Mouse (Mus musculus): ENCODE results near the gene Coq2. TPM values are rescaled to one million over a fixed set of nuclear protein-coding genes. Genes with fewer than 3 reads are reported as not detected.

Gene Coq2
- total RNA-seq (2014; rRNA removed) (79.9 and 97.5 TPM in 2 replicates), polyA plus RNA-seq (2015; fragmentation: Nextera tagmentation; extraction: Ambion mirVana) (61.6 and 65.2 TPM in 2 replicates)

- TF ChIP-seq CTCF (IDR thresholded peaks at IDR 0.05; ENCODE audit: low read depth) = peak; percentile 83
- H3K36me3 ChIP-seq (ENCODE audit: insufficient read depth, low read length) = no peaks in the 10 kb centered on the region
- ATAC-seq (peak; percentile 34; the same call in 1 of the 2 replicates), DNase-seq (ENCODE audit: low spot score) (peak; percentile 88)
- 10% methylated on average over 17 of the region's 17 CpGs for WGBS
- peak within 1 kb of the TSS; percentile 78 for H3K4me3 ChIP-seq (ENCODE audit: low read length)
- H3K4me1 ChIP-seq (ENCODE audit: insufficient read depth, low read length) = no peaks in the 10 kb centered on the region
- peak within 1 kb of the TSS; percentile 93 for H3K9ac ChIP-seq (replicated peaks; ENCODE audit: low read length)
- H3K27ac ChIP-seq = peak within 1 kb of the TSS; percentile 78
- no peaks in the 10 kb centered on the region for H3K9me3 ChIP-seq (ENCODE audit: low read length)
- no peaks in the 10 kb centered on the region for H3K27me3 ChIP-seq (ENCODE audit: insufficient read depth, low read length)
- peak within 1 kb of the TSS; percentile 78 for H3K4me2 ChIP-seq (ENCODE audit: low read depth, low read length)
These were observed at the start of gene Coq2 for GRCm38 (mm10) chr5:100674711-100675376. Gene Coq2, minus strand, starts transcription at chr5:100675140.

- H3K9ac ChIP-seq (replicated peaks; ENCODE audit: low read length) = peak within 1 kb of the TSS; percentile 44
- 0 out of 2 replicates have a peak, but pooled peaks cover 5% of the 10 kb centered on the region for H3K4me1 ChIP-seq (ENCODE audit: insufficient read depth, low read length)
- no peak for TF ChIP-seq CTCF (IDR thresholded peaks at IDR 0.05; ENCODE audit: low read depth)
- H3K36me3 ChIP-seq (ENCODE audit: insufficient read depth, low read length) = no peaks in the 10 kb centered on the region
- no peak within 1 kb of the TSS for H3K27ac ChIP-seq
- ATAC-seq (peak; percentile 69), DNase-seq (ENCODE audit: low spot score) (peak; percentile 11)
- peak within 1 kb of the TSS; percentile 45 for H3K4me3 ChIP-seq (ENCODE audit: low read length)
- H3K9me3 ChIP-seq (ENCODE audit: low read length) = no peaks in the 10 kb centered on the region
- whole genome bisulfite sequencing = under 1% methylated on average over 51 of the region's 56 CpGs
- peak within 1 kb of the TSS; percentile 96 for H3K4me2 ChIP-seq (ENCODE audit: low read depth, low read length)
- peaks cover 6% of the 10 kb centered on the region; the same call in 1 of the 2 replicates for H3K27me3 ChIP-seq (ENCODE audit: insufficient read depth, low read length)
These were observed 44.5 kb upstream of the Coq2 start, which contains the start of gene Hpse for GRCm38 (mm10) chr5:100719235-100720088. Gene Hpse, minus strand, starts transcription at chr5:100719716.

GRCm38 (mm10) chr5:100716762-100717161, 41.8 kb upstream of the Coq2 start:
- no peaks in the 10 kb centered on the region for H3K36me3 ChIP-seq (ENCODE audit: insufficient read depth, low read length)

GRCm38 (mm10) chr5:100711219-100711618, 36.3 kb upstream of the Coq2 start:
- ATAC-seq (no peak), DNase-seq (ENCODE audit: low spot score) (no peak)
- WGBS = 95% methylated on average over 6 of the region's 6 CpGs
- Histone ChIP-seq H3K9ac (replicated peaks; ENCODE audit: low read length) (no peak overlapping the region), H3K4me1 (ENCODE audit: insufficient read depth, low read length) (no peaks in the 10 kb centered on the region), H3K9me3 (ENCODE audit: low read length) (no peaks in the 10 kb centered on the region), H3K27ac (no peak overlapping the region), H3K36me3 (ENCODE audit: insufficient read depth, low read length) (no peaks in the 10 kb centered on the region), H3K27me3 (ENCODE audit: insufficient read depth, low read length) (no peaks in the 10 kb centered on the region), H3K4me3 (ENCODE audit: low read length) (no peak overlapping the region), H3K4me2 (ENCODE audit: low read depth, low read length) (no peak overlapping the region)
- no peak for TF ChIP-seq CTCF (IDR thresholded peaks at IDR 0.05; ENCODE audit: low read depth)

More at GRCm38 (mm10) chr5:100716762-100717161, 41.8 kb upstream of the Coq2 start:
- Histone ChIP-seq H3K4me1 (ENCODE audit: insufficient read depth, low read length) (0 out of 2 replicates have a peak, but pooled peaks cover 5% of the 10 kb centered on the region), H3K27ac (no peak overlapping the region), H3K27me3 (ENCODE audit: insufficient read depth, low read length) (0 out of 2 replicates have a peak, but pooled peaks cover 6% of the 10 kb centered on the region), H3K4me3 (ENCODE audit: low read length) (no peak overlapping the region), H3K9ac (replicated peaks; ENCODE audit: low read length) (no peak overlapping the region), H3K9me3 (ENCODE audit: low read length) (no peaks in the 10 kb centered on the region), H3K4me2 (ENCODE audit: low read depth, low read length) (no peak overlapping the region)
- ATAC-seq (no peak), DNase-seq (ENCODE audit: low spot score) (no peak)
- 95% methylated on average over 15 of the region's 15 CpGs for WGBS
- TF ChIP-seq CTCF (IDR thresholded peaks at IDR 0.05; ENCODE audit: low read depth) = no peak

GRCm38 (mm10) chr5:100710012-100710411, 35.1 kb upstream of the Coq2 start:
- DNase-seq (ENCODE audit: low spot score) (no peak), ATAC-seq (no peak)
- Histone ChIP-seq H3K4me2 (ENCODE audit: low read depth, low read length) (no peak overlapping the region), H3K27ac (no peak overlapping the region), H3K4me1 (ENCODE audit: insufficient read depth, low read length) (no peaks in the 10 kb centered on the region), H3K27me3 (ENCODE audit: insufficient read depth, low read length) (no peaks in the 10 kb centered on the region), H3K4me3 (ENCODE audit: low read length) (no peak overlapping the region), H3K36me3 (ENCODE audit: insufficient read depth, low read length) (no peaks in the 10 kb centered on the region), H3K9me3 (ENCODE audit: low read length) (no peaks in the 10 kb centered on the region), H3K9ac (replicated peaks; ENCODE audit: low read length) (no peak overlapping the region)
- TF ChIP-seq CTCF (IDR thresholded peaks at IDR 0.05; ENCODE audit: low read depth) = no peak
- 48% methylated on average over 2 of the region's 2 CpGs for WGBS

- Histone ChIP-seq H3K4me1 (ENCODE audit: insufficient read depth, low read length) (no peaks in the 10 kb centered on the region), H3K4me2 (ENCODE audit: low read depth, low read length) (no peak overlapping the region), H3K36me3 (ENCODE audit: insufficient read depth, low read length) (no peaks in the 10 kb centered on the region), H3K9me3 (ENCODE audit: low read length) (no peaks in the 10 kb centered on the region), H3K4me3 (ENCODE audit: low read length) (no peak overlapping the region), H3K27me3 (ENCODE audit: insufficient read depth, low read length) (no peaks in the 10 kb centered on the region), H3K27ac (no peak overlapping the region), H3K9ac (replicated peaks; ENCODE audit: low read length) (no peak overlapping the region)
- no peak for TF ChIP-seq CTCF (IDR thresholded peaks at IDR 0.05; ENCODE audit: low read depth)
- WGBS = 88% methylated on average over 6 of the region's 6 CpGs
- DNase-seq (ENCODE audit: low spot score) = no peak
- ATAC-seq = no peak
These were observed 34.1 kb upstream of the Coq2 start for GRCm38 (mm10) chr5:100709035-100709434.
